Mouse (Mus musculus): Measurements from ENCODE around the gene Cyp46a1.
A peak's percentile ranks its signal among the peaks of the same experiment; 100 is the strongest.

The Cyp46a1 gene

DNA sequence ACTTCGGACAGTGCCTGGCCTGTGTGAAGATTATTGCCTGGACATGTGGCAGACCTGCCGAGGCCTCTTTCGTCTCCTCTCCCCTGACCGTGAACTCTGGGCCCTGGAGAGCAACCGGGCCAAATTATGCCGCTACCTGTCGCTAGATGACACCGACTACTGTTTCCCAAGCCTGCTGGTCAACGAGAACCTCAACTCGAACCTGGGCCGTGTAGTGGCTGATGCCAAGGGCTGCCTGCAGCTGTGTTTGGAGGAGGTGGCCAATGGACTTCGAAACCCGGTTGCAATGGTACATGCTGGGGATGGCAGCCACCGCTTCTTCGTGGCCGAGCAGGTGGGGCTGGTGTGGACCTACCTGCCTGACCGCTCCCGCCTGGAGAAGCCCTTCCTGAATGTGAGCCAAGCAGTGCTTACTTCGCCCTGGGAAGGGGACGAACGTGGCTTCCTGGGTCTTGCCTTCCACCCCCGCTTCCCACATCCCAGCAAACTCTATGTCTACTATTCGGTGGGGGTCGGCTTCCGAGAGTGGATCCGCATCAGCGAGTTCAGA is 22.4 kb upstream of the Cyp46a1 start:
- DNase-seq (ENCODE audit: low read depth, low spot score): no peak

DNA sequence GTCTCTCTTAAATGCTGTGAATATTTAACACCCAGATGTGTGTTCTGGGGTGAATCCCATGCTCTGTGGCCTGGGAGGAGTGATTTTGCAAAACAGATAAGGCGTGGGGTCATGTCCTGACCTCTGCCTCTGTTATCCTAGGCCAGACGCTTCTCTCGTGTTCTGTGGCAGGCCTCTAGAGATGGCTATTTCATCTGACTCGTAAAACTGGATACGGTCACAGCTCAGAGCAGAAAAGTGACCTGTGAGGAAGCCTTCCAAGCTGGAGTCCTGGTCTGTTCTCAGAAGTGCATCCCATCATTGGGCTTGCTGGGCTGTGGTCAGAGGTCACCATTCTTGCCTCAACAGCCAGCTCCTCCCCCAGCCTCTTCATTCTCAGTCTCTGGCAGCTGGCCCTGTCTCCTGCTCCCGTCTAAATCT is 21.7 kb upstream of the Cyp46a1 start:
- no peak for DNase-seq (ENCODE audit: low read depth, low spot score)

DNA sequence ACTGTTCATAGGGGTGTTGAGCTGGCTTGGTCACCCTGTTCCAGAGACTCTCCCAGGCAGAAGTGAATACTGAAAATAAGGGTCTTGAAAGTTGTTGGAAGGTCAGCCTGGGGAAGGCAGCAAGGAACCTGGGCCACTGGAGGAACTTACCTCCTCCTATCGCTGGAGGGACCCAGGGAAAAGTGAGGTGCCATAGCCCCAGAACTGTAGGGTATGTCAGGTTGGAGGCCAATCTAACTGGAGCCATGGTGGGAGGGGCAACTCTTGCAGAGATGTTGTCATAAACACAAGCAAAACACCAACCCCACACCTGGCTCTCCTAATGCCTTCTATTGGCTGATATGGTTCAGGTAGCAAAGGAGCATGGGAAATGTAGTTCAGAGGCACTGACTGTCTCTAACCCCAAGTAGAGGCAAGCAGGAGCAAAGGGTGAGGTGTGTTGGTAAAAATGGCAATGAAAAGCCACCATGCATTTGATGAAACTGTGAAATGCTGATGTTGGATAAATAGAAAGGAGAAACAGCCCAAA is 20.9 kb upstream of the Cyp46a1 start:
- DNase-seq (ENCODE audit: low read depth, low spot score): no peak

DNA sequence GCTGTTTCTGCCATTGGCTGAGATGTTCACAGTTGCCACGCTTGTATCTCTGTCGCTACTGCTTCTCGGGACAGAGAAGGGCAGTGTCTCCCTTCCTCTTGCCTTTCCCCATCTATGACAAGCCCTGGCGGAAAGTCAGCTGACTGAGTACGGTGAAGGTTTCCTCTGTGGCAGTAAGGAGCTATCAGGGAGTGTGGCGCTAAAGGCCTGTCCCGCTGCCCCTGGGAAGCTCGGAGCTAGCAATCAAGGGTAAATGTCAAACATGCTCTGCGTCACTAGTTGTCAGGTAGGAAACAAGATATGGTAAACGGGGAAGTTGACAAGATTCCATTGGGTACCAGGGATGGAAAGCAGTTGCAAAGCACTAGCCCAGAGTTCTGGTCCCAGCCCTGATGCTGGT is 18.4 kb upstream of the Cyp46a1 start:
- DNase-seq (ENCODE audit: low read depth, low spot score): no peak

DNA sequence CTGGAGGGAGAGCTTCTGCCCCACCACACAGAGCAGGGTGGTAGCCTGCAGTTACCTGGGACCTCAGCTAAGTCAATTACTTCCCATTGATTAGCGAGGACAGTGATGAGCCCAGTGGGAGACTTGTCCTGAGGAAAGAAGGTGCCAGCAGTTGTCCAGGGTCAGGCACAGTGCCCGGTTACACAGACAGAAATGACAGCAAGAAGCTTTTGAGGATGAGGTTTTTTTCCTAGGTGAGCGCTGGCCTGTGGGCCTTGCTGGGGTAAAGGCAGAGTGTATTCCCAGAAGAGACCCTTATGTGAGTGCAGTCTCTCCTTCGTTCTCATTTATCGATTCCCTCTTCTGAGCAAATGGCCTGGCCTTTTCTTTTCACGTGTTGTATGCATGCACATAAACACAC is 17.5 kb upstream of the Cyp46a1 start:
- no peak for DNase-seq (ENCODE audit: low read depth, low spot score)

DNA sequence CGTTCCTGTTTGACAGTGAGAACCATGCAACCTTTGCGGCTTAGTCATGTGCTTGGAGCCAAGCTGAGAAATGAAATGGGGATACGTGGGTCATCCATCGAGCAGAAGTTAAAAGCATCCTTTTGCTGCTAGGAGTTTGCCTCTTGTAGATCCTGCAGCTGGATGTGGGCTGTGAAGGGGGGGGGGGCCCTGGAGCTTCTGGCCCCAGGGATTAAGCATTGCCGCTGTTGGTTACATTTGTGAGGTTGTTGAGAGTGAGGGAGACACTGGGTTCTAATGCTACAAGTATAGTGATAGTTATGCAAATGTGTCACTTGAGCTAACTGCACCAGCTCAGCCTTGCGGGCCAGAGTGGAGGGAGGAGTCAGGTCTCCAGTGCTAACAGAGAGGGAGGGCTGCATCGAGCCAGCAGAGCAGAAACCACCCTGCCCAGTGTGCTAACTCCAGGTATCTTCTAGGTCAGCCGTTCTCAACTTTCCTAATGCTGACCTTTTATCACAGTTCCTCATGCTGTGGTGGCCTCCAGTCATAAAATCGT is 16.9 kb upstream of the Cyp46a1 start:
- no peak for DNase-seq (ENCODE audit: low read depth, low spot score)

DNA sequence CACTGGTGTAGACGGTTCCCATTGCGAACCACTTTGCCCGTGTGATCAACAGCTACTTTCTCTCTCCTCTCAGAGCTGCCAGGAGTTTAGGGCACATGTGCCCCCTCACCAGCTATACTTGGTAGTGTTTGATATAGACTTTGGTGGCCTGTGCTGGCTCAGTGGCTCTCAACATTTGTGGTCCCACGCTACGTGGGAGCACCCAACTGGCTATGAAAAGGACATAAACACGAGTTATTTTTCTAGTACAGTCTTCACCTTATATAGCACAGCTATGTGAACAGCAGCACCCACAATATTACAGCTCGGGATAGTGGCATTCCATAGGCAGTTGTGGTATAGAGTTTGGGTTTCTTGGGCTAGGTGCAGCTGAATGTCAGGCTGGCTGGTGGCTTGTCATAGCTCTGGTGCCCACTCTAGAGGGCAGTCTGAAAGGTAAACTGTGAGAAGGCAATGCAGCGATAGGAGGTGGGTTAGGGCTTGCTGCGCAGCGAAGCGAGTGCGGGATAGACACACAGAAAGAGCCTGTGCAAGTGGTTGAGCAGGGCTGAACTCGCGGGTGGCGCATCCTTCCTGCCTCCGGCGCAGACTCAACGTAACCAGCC is 16.3 kb upstream of the Cyp46a1 start:
- no peak for DNase-seq (ENCODE audit: low read depth, low spot score)

DNA sequence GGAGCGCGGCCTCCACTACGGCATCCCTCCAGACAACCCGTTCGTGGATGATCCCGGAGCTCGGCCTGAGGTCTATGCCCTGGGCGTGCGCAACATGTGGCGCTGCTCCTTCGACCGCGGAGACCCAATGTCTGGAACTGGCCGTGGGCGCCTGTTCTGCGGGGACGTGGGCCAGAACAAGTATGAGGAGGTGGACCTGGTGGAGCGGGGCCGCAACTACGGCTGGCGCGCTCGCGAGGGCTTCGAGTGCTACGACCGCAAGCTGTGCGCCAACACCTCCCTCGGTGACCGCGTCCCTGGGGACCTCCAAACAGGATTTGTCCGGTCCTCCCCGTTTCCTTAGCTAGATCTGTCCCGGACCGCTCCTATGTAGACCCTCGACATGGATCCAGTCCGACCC is 15.7 kb upstream of the Cyp46a1 start:
- DNase-seq (ENCODE audit: low read depth, low spot score): no peak

DNA sequence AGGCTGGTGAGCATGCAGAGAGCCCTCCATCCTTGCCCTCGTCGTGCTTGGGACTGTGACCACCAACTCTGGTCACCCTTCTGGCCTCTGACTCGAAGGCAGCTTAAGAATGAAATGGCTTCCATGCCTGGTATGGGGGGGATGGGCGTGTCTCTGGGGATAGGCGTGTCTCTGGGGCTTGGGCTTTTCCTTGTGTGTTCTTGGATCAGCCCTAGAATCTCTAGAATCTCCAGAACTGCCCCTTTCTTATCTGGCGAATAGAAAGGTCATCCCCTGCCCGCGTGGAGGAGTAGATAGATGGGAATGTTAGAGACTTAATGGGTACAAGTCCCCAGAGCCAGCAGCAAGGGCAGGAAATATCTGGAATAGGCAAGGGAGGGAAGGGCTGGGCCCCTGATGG is 14.1 kb upstream of the Cyp46a1 start:
- DNase-seq (ENCODE audit: low read depth, low spot score): no peak

DNA sequence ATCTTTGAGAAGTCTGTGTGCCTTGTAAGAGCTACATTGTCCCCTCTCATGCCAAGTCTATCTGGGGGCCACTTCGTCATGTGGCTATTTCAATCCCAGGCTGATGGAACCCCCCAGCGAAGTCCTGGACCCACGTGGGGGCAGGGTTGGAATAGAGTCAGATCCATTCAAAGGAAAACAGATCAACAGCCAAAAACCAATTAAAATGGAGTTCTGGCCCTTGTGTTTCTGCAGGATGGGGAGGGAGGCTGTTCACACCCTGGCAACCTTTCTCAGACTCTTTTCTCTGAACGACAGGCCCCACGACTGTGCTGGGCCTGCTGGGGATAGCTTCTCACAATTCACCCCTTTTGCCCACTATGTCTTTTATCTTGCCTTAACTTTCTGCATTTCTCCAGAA is 7.8 kb upstream of the Cyp46a1 start:
- DNase-seq (ENCODE audit: low read depth, low spot score): no peak

DNA sequence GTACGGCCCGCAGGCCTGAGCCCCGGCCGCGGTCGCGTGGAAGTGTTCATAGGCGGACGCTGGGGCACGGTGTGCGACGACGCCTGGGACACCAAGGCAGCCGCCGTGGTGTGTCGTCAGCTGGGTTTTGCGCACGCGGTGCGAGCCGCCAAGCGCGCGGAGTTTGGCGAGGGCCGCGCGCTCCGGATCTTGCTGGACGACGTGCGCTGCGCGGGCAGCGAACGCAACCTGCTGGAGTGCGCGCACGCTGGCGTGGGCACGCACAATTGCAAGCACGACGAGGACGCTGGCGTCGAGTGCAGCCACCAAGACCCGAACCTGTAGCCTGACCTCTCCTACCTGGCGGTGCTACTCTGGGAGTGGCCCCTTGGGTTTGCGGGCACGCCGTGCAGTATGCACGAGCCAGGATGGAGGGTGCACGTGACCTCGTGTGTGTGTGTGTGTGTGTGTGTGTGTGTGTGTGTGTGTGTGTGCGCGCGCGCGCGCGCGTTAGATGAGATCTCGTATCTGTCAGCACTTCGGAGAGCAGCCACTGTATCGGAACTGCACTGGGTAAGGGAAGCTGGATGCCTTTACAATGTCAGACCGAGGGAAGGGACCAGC is 6.2 kb upstream of the Cyp46a1 start:
- DNase-seq (ENCODE audit: low read depth, low spot score): no peak

DNA sequence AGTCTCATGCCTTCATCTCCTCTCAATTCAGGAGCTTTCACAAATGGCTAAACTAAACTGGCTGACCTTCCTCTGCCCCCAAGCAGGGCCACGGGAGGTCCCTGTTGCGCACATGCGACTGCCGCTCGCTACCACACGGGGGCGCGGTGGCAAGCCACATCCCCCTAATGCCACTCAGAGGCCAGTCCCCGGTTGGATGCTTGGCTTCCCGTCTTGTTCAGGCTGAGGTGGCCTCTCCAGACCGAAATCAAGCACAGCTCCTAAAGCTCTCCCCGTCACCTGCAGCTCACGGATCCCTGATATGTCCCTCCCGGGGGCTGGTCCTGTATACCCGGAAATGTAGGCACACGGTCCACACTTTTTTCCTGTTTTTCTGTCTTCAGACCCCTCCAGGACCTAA is 1.1 kb upstream of the Cyp46a1 start:
- DNase-seq (ENCODE audit: low read depth, low spot score): peak; percentile 68

DNA sequence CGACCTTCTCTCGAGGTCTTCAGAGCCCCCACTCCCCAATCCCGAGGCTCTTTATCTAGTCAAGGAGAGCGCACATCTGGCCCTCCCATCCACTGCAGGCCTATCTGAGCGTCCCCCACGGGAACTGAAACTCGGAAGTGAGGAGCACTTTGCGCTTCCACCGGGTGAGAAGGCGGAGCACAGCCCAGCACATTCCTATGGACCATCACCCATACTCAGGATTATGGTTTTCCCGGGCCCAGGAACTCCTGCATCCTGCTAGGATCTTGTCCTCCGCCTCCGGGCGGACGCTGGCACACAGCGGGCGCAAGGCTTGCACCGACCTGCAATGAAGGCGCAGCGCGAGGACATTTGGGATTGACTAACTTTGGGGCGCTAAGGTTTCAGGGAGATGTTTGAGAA is 699 bp upstream of the Cyp46a1 start:
- DNase-seq (ENCODE audit: low read depth, low spot score): no peak

DNA sequence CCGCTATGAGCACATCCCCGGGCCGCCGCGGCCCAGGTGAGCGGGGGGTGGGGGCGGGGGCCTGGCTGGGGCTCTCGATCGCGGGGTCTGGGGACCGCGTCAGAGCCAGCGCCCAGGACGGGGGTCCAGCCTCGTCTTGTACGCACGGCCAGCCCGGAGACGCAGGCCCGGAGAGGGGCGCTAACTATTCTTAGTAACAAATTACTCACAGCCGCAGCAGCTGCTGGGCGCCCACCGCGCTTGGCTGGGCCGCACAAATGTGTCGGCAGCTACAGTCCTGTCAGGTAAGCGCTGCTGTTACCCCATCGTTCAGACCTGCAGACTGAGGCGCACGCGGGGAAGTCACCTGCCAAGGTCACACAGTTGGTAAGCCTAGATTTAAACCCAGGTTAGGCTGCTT is 348 bp downstream of the Cyp46a1 start:
- DNase-seq (ENCODE audit: low read depth, low spot score): no peak

DNA sequence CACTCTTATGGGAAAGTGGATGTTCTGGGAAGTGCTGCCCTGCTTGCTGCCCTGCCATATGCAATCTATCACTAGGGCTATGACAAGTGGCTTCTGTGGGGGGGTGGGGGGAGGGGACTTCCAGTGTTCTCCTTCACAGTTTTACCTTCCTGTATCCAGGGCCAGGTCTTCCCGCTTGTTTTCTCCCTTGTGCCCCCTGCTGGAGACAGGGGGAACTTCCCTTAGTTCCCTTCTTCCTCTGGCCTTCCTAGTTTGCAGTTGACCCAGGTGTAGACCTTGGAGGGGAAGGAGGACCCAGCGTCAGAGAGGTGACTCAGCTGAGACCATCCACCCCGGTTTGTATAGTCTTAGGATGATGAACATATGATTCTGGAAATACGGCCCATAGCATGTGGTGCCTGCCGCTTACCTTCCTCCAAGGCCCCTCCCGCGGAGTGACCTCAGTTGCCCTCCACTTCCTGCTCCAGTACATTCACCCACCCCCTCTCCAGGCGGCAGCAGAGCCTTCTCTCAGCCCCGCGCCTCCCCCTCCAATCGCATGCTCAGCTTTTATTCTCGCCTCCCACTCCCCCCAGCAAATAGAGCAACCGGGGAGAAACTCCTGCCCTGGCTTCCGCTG is 4.5 kb downstream of the Cyp46a1 start:
- DNase-seq (ENCODE audit: low read depth, low spot score): peak; percentile 27

DNA sequence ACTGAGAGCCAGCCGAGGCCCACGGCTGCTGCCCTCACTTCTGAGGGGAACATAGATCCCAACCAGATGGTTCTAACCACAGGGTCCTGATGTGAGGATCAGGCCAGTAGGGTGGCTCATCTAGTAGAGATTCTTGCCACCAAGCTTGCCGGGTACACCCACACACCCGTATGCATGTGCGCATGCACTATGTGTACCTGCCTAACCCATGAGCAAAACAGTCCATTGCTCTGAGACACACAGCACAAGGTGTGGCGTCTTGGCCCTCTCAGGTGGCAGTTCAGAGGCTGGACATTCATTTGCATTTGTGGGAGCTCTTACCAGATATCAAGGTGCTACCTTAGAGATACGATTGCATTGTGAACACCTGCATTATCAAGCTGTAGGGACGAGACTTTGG is 14.0 kb downstream of the Cyp46a1 start:
- DNase-seq (ENCODE audit: low read depth, low spot score): no peak

DNA sequence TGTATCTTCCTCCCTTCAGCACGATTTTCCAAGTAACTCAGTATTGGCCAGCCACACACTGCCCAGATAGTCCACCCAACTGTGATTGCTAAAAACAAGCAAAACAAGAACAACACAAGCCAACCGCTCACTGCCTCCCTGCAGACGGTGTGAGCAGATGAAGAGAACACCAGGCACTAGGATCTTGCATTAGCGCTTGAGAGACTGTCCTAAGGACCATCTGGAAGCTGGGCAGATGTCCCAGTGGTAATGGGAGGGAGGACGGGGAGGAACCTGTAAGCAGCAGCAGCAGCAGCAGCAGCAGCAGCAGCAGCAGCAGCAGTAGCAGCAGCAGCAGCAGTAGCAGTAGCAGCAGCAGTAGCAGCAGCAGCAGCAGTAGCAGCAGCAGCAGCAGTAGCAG is 14.8 kb downstream of the Cyp46a1 start:
- no peak for DNase-seq (ENCODE audit: low read depth, low spot score)

DNA sequence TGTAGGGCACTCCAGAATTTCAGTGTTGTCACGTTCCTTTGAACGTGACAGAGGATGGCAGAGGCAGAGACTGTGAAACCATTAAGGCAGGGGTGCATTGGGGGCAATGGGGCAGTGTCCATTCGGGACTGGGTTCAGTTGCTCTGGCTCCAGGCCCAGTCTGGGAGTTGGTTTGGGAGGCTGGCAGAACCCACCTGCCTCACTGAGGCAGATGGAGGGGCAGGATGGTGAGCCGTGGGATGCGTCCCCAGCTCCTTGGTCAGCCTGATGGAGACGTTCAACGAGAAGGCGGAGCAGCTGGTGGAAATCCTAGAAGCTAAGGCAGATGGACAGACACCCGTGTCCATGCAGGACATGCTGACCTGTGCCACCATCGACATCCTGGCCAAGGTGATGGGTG is 16.8 kb downstream of the Cyp46a1 start:
- DNase-seq (ENCODE audit: low read depth, low spot score): no peak

DNA sequence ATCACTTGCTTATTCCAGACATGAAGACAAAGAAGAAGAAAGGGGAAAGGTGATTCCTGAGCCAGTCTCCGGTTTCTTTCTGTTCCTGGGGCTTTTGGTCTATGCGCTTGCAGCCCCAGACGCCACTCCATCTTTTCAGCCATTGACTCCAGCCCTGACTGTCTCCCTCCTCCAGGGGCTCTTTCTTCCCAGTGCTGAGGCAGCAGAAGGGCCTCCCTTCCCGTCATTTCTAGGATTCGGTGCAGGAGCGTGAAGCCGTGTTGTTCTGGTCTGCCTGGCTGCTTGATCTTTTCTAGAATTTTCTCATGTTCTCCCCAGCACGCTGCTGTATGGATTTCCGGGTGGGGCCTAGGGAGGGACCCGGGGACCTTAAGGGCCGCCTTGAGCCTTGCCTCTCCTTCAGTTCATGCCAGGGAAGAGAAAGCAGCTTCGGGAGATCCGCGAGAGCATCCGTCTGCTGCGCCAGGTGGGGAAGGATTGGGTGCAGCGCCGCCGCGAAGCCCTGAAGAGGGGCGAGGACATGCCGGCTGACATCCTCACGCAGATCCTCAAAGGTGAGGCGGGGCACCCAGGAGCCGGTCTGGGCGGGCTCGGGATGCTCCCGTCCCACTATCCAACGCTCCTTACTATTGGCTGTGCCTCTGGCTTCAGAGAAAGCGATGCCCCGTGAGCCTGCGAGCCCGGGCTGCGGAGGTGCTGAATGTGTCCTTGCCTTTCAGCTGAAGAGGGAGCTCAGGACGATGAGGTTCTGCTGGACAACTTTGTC is 18.4 kb downstream of the Cyp46a1 start:
- no peak for DNase-seq (ENCODE audit: low read depth, low spot score)

DNA sequence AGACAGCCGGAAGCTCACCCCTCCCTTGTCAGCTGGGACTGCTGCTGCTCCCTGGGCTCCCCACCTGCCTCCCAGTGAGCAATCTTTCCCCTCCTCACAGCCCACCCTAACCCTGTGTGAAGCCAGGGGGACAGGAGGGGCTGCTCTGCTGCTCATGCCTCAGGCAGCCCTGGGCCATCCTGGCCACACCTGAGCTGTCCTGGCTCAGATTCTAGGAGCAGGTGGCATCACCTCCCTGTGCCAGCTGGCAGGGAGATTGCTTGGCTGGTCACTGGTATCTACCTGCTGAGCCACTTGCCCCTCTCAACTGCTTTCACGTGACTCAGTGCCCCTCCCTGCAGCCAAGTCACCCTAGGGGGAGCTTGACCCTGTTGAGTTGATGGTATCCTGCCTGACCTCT is 20.1 kb downstream of the Cyp46a1 start:
- DNase-seq (ENCODE audit: low read depth, low spot score): no peak

DNA sequence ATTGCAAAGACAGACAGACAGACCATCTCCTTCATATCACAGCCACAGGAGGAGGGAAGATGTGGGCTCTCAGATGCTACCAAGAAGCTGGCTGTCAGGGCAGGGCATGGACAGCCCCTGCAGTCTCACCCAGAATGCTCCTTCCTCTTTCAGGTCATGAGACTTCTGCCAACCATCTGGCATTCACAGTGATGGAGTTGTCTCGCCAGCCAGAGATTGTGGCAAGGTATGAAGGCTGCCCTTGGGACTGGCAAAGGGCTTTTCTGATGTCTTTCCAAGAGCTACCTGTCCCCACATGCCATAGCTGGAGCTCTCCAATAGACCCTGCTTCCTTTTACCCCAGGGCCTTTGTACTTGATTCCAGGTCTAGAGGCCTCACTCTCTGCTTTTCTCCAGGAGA is 21.1 kb downstream of the Cyp46a1 start:
- DNase-seq (ENCODE audit: low read depth, low spot score): no peak

DNA sequence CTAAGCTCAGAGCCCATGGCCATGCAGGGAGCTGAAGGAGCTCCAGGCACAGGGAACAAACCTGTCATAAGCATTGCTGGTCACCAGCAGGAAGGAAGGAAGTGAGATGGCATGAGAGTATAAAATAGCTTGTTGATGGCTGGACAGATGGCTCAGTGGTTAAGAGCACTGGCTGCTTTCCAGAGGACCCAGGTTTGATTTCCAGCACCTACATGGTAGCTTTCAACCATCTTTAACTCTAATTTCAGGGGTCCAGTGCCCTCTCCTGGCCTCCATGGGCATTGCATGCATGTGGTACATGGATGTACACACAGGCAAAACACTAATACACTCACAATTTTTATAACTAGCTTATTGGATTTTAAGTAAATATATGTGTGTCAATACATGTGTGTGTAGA is 21.8 kb downstream of the Cyp46a1 start:
- no peak for DNase-seq (ENCODE audit: low read depth, low spot score)

Data from skeletal muscle tissue, adult 2 months (tissue).